Mouse (Mus musculus) heart, adult 2 months (tissue): Measurements from ENCODE around the gene Sowaha.

Source experiments
- CTCF ChIP-seq: fragments of 200-600 bp; IDR thresholded peaks from 2 replicates; pipeline ENCODE4 v1.8.1; 2022; ENCODE audit warnings: antibody characterized with exemption, mild to moderate bottlenecking, moderate library complexity
- EP300 ChIP-seq: fragments of 200-500 bp; IDR thresholded peaks from 2 replicates; pipeline ENCODE4 v1.6.1; 2011; ENCODE audit warnings: low read depth, low read length, control low read depth; ENCODE audit not compliant: insufficient read depth
- POLR2A ChIP-seq: fragments of 200-500 bp; IDR thresholded peaks from 2 replicates; pipeline ENCODE4 v1.6.1; 2011; ENCODE audit warnings: mild to moderate bottlenecking, low read depth, low read length, control low read depth; ENCODE audit not compliant: insufficient read depth

- TF ChIP-seq CTCF: no peak
- TF ChIP-seq EP300: no peak
- TF ChIP-seq POLR2A: no peak
Measured at GRCm38 (mm10) chr11:53445562-53445961, 34.5 kb downstream of the Sowaha start.
